Mouse (Mus musculus) lung, postnatal 4 days (tissue): ENCODE data around the gene Pik3c2g.

Experiments used
- DNase-seq, 2 experiments: peaks; one replicate each; pipeline ENCODE4 v3.0.0; 2021

The Pik3c2g gene

DNA sequence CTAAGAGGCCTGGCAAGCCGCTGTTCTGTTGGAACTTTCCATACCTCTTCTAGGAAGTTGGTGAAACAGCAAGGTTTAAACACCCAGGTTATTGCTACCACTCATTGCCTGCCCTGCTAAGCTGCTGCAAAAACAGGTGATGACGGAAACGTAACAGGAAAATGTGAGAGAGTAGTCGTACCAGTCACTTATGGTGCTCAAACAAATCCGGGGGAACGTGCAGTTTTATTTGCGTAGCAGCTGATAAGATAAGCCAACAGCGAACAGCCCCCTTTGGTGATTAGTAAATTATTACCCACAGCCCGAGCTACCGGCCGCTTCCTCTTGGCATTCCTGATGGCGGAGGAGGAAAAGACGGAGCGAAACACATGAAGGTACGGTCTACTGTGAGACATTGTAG, at the start of gene Pik3c2g:
Gene Pik3c2g, plus strand, starts transcription at position 330 of the 400 bp plus-strand sequence.
- DNase-seq, result peak; percentile 9 to 22

- DNase-seq, result no peak
Observed at GRCm38 (mm10) chr6:139538469-139538868, 48.6 kb upstream of the Pik3c2g start.

DNA sequence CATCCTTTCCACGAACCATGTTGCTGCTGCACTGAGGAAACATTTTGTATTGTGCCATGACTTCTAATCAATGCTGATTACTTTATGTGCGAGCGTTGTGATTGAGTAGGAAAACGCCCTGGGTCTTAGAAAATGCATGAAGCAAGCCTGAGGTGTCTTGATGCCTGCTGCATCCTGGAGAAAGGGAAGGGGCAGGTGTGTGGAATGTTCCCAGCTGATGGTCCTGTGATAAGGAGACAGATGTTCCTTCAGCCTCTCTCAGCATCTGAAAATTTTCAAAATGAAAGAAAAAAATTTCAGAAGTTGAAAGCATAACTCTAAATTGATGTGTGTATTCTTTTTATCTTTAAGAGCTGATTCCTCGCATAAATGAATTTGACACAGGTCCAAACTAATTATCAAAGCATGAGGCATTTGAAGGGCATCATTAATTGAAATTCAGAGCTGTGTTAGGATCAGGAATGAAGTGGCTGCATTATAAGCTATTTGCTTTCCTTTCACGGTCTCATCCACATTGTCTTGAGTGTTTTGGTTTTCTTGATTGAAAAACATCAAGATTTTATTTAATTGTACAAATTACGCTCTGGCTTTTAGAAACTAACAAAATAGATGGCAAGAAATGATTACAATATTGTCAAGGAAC, 31.4 kb upstream of the Pik3c2g start:
- no peak for DNase-seq

DNA sequence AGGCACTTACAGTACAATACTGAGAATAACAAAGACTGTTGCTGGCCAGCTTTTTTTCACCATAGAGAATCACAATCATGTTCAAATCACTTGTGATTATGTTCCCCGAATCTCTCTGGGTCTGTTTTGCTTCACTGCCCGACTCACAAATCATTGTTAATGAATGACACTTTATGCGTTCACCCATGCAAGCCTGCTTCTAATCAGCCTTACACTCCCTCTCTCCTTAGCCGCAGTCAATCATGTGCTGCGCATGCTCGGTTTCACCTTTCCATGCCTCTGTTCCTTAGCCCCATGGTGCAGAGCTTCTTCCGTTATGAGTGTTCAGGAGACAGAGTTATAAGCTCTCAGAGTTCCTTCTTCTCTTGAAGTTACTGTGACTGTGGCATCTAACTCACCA, 17.8 kb upstream of the Pik3c2g start:
- no peak for DNase-seq

- no peak for DNase-seq
Observed at GRCm38 (mm10) chr6:139575854-139576253, 11.2 kb upstream of the Pik3c2g start.

- DNase-seq, result peak in 1 of 2 experiments; percentile 40
Observed at GRCm38 (mm10) chr6:139576261-139577014, 10.6 kb upstream of the Pik3c2g start.

GRCm38 (mm10) chr6:139577026-139577861, 9.8 kb upstream of the Pik3c2g start:
- no peak for DNase-seq

DNA sequence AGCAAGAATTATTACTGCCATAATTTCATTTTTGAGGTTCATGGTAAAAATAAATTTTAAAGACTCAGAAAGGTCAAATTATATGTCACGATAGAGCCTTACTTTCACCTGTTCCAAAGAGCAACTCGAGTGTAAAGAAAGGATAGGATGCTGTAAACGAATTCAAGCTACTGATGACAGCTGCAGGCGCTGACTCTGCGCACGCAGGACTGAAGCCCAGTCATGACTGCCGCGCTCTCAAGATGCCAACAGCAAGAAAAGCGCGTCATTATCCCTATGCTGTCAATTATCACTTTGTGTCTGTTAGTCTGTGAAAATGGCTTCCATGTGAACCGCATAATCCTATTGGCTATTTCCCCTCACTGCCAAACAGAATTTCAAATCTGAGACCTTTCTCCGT, 457 bp downstream of the Pik3c2g start:
- no peak for DNase-seq

DNA sequence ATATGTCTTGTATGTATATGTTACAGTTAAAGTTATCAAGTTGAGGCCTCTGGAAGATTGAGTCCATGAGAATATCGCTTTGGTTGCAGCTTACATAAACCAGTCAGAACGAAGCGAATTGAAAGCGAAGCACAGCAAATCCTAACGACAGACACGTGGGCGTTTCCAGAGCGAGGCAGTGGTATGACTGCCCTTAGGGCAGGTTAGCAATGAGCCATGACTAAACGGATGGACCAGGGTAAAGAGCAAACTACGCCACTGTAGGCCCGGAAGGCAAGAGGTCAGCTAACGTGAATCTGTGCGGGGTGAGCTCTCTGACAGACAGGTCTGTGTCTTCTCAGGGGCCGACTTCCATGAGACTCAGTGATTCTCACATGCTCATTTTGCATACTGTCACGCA, 1.4 kb downstream of the Pik3c2g start:
- DNase-seq, result no peak

GRCm38 (mm10) chr6:139589291-139589690, 2.3 kb downstream of the Pik3c2g start:
- peak; percentile 29 to 67 for DNase-seq

GRCm38 (mm10) chr6:139589854-139590253, 2.8 kb downstream of the Pik3c2g start:
- no peak for DNase-seq

GRCm38 (mm10) chr6:139592081-139592480, 5.1 kb downstream of the Pik3c2g start:
- DNase-seq, result no peak

DNA sequence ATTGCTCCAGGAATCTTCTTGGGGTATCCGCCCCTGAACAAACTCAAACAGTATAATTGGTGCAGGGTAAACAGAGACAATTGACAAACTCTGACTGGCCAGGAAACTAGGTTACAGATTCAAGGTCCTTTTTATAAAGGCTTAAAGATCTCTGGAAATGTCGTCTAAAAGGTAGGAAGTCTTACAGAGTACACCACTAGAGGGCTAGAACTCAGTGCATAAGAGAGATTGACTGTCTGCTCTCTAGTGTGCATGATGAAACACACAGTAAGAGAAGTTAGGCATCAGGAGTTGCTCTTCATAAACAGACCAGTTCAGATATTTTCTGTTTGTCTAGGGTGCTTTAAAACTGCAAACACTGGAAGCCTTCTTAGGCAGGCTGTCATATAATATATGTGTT, 9.4 kb downstream of the Pik3c2g start:
- no peak for DNase-seq

- no peak for DNase-seq
Observed at GRCm38 (mm10) chr6:139599216-139599615, 12.2 kb downstream of the Pik3c2g start.

DNA sequence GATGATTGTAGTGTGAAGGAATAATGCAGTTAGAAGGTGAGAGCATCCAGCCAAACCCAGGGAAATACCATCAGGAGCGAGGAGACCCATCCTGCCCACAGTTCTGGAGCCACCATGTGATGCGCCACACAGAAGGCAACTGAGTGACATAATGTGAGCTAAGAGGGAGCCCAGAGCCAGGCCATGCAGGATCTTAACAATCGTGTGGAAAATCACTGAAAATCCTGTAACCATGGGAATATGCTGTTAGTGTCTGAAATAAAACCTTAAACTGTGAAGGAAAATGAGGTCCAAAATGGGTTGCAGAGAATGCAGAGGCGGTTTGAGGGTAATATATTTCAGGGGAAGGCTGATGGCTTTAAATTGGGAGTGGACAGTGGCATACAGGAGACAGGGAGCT, 31.8 kb downstream of the Pik3c2g start:
- DNase-seq, result no peak

GRCm38 (mm10) chr6:139624756-139625155, 37.7 kb downstream of the Pik3c2g start:
- peak; percentile 16 to 76 for DNase-seq

DNA sequence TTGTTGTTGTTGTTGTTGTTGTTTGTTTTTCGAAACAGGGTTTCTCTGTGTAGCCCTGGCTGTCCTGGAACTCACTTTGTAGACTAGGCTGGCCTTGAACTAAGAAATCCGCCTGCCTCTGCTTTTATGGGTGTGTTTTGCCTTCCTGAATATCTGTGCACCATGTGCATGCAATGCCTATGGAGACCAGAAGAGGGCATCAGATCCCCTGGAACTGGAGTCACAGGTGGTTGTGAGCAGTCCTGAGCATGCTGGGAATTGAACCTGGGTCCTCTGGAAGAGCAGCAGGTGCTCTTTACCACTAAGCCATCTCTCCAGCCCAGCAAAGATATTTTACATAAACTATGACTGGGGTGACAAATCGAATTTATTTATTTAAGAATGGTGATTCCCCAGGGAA, 47.5 kb downstream of the Pik3c2g start:
- DNase-seq, result no peak

DNA sequence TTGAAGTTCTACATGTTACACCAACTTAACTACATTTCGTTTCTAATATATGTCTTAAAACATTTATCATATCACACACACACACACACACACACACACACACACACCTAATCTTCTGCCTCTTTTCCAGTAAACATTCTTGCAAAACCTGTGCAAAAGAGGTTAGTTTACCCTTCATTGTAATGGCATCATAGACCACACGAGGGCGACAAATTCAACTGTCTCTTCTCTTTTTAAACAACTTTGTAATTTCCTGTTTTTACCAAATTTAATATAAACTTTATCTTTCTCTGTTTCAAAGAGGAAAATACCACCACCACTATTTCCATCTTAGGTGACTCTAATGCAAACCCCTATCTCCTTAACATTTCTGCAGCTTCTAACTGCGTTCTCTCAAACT, 68.4 kb downstream of the Pik3c2g start:
- DNase-seq, result no peak

DNA sequence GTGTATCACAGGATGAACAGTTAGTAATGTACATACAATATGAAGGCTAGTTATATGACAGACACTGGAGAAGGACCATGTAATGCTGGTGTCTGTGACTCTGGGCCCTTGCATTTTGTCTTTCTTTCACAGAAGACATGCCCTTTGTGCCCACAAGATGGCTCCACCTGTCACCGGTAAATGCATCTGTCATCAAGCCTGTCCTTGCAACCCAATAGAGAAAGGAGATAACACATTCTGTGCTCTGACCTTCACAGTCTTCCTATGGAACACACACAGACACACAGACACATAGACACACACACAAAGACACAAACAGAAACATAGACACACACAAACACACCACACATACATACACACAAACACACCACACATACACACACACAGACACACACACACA, 75.4 kb downstream of the Pik3c2g start:
- DNase-seq, result peak in 1 of 2 experiments; percentile 14

GRCm38 (mm10) chr6:139718416-139718984, 131.5 kb downstream of the Pik3c2g start:
- DNase-seq, result no peak

- no peak for DNase-seq
Observed at GRCm38 (mm10) chr6:139719639-139720221, 132.7 kb downstream of the Pik3c2g start.

DNA sequence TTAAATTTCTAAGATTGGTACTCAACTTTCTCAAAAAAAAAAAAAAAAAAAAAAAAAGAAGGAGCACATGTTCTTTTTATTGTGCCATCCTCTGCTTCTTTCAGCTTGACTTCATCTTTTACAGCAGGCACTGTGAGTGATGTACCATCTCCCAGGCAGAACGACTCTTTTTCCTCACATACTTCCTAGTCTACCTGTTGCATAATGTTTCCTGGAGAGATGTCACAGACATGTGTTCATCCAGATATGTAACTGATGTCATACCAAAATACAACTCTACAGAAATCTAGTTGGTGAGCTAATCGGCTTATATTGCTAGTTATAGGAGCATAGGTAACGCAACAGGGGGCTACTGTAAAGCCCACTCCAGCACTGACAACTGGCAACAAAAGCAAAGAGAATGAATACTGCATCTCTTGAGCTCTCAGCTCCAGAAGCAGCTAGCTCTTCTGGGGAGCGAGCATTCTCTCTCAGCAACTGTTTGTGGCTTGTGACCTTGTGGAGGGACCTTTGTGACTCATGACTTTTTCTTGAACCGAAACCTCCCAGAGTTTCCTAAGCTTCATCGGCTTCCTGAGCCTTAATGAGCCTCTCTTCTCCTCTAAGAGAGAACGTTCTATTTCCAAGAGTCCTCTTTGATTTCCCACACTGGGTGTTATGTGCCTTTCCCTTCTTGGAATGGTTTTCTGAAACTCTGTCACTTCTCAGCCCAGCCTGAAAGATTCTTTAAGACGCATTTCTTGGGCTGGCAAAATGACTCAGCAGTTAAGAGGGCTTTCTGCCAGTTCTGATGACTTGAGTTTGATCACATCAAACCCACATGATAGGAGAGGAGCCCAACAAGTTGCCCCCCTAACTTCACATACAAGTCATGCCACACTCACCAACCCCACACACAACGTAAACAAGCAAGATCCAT, 148.9 kb downstream of the Pik3c2g start:
- DNase-seq, result no peak
